Mouse (Mus musculus) heart, postnatal 25 days (tissue): ENCODE data around the gene Gsap. TPM values are rescaled to one million over a fixed set of nuclear protein-coding genes. Genes with fewer than 3 reads are reported as not detected.
"Not testable (repeated sequence)": the region's sequence is repeated elsewhere in the genome, so short reads cannot be mapped to it uniquely, and the experiment has no call there.

Source experiments
- DNase-seq: peaks from one replicate; pipeline ENCODE4 v3.0.0; 2022; ENCODE audit warnings: low spot score
- intact Hi-C: fragments of 180-260 bp; cut with DNase I; formaldehyde crosslinking; loops from one replicate; pipeline ENCODE4 v1.15.1; 2025
- total RNA-seq, 2 experiments: library from RNA; stranded (reverse); gene quantifications; 2 replicates each; pipeline ENCODE4 v1.2.3; 2021

Gsap gene
- total RNA-seq, 2 experiments from 2014 or later = 3.9 to 4.3 TPM

DNA sequence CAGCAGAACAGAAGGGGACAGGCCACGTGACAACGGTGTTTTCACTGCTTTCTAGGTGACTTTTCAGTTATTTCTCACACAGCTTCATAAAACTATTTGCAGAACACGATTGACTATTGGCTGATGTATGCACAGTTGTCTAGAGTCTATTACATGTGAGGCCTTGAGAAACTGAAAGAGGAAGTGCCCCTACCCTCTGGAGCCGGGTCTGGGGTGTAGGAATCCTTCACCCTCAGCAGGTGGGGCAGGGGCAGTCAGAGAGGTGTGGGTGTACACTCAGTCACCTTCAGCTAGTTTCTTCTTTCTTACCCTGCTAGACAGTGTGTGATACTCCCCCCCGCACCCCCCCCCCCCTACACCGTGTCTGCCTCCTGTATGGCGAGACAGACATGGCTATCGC lies 109.6 kb downstream of the Gsap start:
- intact Hi-C loops = no loop called here
- no peak for DNase-seq

GRCm38 (mm10) chr5:21299076-21299755 lies 113.2 kb downstream of the Gsap start:
- no peak for DNase-seq
- intact Hi-C loops = no loop called here

DNA sequence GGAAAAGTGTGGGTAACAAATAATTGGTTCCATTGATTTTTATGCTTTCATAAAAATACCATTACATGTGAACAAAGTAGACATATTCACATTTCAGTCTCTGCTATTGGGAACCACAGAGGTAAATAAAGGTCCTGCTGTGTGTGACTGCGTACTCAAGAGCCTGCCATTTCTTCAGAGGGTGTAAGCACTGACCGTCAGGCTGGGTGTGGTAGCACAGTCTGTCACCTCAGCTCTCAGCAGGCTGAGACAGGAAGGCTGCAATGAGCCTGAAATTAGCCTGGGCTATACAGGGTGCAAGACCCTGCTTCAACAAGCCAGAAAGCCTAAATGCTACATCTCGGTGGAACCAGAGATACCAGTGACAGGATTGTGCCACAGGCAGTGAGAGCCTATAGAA lies 114.0 kb downstream of the Gsap start:
- no peak for DNase-seq
- intact Hi-C loops = no loop called here

GRCm38 (mm10) chr5:21301011-21301410 lies 115.0 kb downstream of the Gsap start:
- intact Hi-C loops = no loop called here
- DNase-seq = no peak

DNA sequence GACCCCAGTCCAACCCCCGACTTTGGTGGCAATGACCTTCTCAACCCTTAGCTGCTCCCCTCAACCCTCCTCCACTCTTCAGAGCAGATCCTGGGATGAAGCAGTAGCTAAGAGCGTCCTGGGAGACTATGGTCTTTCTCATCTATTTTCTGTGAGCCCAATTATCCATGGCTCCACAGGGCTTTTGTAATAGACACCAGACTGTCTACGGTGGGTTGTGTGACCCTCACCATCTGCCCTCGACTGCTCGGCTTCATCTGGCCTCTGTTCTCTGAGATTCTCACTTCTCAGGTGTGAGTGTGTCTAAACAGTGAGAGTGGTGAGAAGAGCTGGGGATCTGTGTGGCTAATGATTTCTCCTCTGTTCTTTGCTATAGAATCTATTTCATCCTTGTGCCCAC lies 121.1 kb downstream of the Gsap start:
- intact Hi-C loops = no loop called here

DNA sequence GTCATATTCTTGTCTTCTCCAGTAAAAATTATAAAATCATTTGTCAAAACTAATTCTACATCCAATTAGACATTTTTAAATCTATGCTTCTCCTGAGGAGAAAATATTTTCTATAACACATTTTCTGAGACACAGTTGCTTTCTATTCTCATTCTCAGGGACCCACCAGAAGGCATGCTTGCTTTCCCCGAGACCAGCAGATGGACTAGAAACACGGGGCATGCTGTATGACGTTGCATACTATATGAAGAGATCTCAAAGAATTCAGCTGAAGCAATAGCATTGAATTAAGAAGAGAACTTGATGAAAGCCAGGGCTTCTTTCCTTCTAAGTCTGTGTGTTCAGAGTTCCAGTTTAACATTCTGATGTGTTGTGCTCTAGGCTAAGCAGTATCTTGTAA lies 128.6 kb downstream of the Gsap start:
- intact Hi-C loops = no loop called here
- no peak for DNase-seq

More for the DNA sequence above, 121.1 kb downstream of the Gsap start:
- no peak for DNase-seq

DNA sequence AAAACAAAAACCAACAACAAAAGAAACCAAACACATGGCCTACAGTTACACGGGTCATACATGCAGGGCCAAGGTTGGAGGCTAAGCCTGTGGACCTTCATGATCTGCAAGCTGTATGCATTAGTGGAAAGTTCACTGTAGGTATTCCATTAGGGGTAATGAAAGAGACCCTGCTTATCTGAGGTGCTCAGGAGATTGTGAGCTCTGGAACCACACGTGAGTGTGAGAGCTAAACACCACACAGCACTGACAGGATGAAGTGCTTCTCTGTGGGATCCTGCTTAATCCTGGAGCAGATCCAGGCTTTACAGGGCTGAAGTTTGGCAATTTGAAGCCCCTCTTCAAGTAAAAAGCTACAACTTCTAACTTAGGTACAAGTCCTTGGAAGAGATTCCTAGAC lies 134.1 kb downstream of the Gsap start:
- intact Hi-C loops = no loop called here
- DNase-seq = no peak

DNA sequence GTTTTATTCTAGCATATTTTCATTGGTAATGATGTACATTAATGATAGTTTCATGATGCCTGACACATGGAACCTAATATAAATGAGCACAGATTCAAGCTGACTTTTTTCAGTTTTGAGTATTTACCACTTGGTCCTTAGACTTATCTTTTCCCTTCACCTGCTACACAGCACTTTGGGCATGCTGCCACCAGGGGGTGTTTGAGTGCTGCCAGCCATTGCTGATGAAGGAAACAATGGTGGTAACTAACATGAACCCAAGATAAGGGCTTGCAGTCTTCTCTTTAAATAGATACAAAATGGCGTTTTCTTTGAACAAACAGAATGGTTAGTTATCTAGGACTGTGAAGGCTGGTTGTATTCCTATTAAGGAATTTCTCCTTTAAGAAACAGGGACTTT lies 140.4 kb downstream of the Gsap start:
- no peak for DNase-seq
- intact Hi-C loops = loop anchor here (2.0 kb wide), 1 partner anchor 100 kb away; no protein-coding TSS in a partner anchor

- no peak for DNase-seq
Measured at GRCm38 (mm10) chr5:21328560-21328959, 142.5 kb downstream of the Gsap start.

GRCm38 (mm10) chr5:21329672-21330665 lies 143.9 kb downstream of the Gsap start:
- no peak for DNase-seq
- intact Hi-C loops = loop anchor here (2.0 to 5.0 kb wide), 2 partner anchors 42 to 91 kb away; partner anchors contain the start of gene Fgl2

More at GRCm38 (mm10) chr5:21328560-21328959, 142.5 kb downstream of the Gsap start:
- intact Hi-C loops = loop anchor here (2.0 kb wide), 1 partner anchor 92 kb away; no protein-coding TSS in a partner anchor

DNA sequence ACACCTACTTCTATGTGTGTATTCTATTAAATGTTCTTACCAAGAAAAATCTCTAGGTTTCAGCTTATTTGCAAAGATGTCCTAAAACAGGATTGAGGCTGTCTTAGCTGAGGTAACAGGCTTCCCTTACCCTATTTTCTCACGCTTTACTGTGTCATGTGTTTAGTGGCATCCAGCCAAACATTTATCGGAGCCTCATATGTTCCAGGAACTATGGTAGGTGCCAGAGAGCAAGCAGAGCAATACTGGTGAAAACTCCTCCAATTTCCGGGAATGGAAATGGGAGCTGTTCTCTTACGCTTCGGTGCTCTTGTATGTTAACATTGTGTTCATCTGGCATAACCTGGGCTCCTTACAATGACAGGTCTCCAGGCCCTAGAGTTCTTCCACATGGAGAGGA lies 145.6 kb downstream of the Gsap start:
- DNase-seq = no peak

DNA sequence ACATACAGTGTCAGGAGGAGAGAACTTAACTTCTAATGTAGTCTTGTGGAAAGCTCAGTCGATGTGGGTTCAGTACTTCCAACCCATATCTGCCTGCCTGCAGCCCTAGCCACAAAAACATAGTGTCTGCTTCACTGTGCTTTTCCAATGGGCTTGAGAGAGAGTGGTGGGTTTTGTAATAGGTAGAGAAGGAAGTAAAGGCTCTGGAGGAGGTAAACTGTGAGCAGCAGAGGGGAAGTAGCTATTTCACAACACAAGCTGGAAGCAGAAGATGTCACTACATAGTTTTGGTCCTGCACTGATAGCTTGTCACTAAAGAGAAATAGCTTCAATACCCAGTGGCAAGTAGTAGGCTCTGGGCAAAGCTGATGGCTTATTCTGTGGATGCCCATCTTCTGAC lies 146.1 kb downstream of the Gsap start:
- intact Hi-C loops = loop anchor here (5.0 kb wide), 1 partner anchor 40 kb away; the partner anchor contains the start of gene Fgl2
- DNase-seq = no peak

More for the DNA sequence above, 145.6 kb downstream of the Gsap start:
- intact Hi-C loops = loop anchor here (5.0 kb wide), 1 partner anchor 41 kb away; the partner anchor contains the start of gene Fgl2

GRCm38 (mm10) chr5:21342265-21342664 lies 156.2 kb downstream of the Gsap start:
- intact Hi-C loops, DNase-seq: not testable (repeated sequence)

DNA sequence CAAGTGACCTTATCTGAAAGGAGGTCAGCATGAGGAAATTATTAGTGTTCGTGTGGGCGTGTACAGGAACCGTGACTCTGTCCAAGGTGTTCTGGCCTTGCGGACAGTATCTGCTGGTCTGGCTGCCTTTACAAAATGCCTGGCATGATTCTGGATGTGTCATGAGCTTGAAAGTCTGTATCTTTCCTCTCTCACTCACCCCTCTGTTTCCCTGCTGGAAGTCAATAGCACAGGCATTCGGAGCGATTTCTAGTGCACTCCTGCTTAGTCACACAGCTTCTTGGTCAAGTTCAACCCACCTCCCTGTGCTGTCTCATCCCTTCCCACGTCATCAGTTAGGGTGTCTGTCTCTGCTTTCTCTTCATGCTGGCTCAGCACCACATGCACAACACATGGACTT lies 162.3 kb downstream of the Gsap start:
- intact Hi-C loops = no loop called here
- peak; percentile 41 for DNase-seq

GRCm38 (mm10) chr5:21351678-21352077 lies 165.6 kb downstream of the Gsap start:
- intact Hi-C loops = no loop called here
- DNase-seq = no peak

DNA sequence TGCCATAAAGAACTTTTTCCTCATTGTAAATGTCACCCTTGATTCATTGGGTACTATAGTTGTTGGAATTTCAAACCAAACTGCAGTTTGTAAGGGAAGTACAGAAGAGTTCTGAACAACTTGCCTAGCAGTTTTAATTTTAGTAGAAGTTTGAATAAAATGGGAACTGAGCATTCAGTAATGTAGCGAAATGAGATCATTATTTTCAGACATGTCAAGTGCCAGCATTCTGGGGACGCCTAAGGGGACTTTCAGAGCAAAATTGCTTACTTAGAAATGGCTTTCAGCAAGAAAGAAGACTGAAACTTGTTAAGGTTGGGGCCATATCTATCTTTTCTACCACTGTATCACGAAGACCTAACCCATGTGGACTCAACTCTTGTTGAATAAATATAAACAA lies 172.6 kb downstream of the Gsap start:
- no peak for DNase-seq
- intact Hi-C loops = no loop called here

DNA sequence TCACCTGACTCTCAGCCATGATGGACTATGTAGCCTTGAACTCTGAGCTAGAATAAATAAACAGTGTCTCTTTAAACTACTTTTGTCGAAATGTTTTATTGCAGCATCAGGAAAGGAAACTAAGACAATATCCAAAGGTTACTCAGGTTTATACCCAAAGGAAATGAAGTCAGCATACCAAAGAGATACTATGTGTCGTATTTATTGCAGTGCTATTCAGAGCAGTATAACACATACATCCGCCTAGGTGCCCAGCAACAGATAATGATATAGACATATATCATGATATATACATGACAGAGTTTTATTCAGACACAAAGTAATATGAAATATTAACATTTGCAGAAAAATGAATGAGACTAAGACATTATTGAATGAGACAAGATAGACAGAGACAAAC lies 177.3 kb downstream of the Gsap start:
- DNase-seq = no peak
- intact Hi-C loops = no loop called here
